Mouse (Mus musculus) spleen, adult 2 months (tissue): ENCODE data around the gene Egfem1.

ENCODE experiments used
- CTCF ChIP-seq: fragments of 200-500 bp; IDR thresholded peaks from 2 replicates; pipeline ENCODE4 v1.5.1; 2011; ENCODE audit warnings: mild to moderate bottlenecking, inconsistent platforms; ENCODE audit not compliant: insufficient read depth, insufficient read length, insufficient replicate concordance; ENCODE audit errors: extremely low read depth
- POLR2A ChIP-seq: fragments of 200-500 bp; IDR thresholded peaks from 2 replicates; pipeline ENCODE4 v1.6.1; 2011; ENCODE audit warnings: low read depth, low read length, inconsistent platforms

GRCm38 (mm10) chr3:29291633-29292032 lies 209.8 kb downstream of the Egfem1 start:
- TF ChIP-seq CTCF (no peak), POLR2A (no peak)
